Mouse (Mus musculus) midbrain, embryonic 10.5 days (tissue): ENCODE measurements around the gene Plcb4. TPM values are rescaled to one million over a fixed set of nuclear protein-coding genes. Genes with fewer than 3 reads are reported as not detected.

Experiments
- DNase-seq: peaks from one replicate; pipeline ENCODE4 v3.0.0-alpha.2; 2017; ENCODE audit warnings: low spot score
- H3K27ac ChIP-seq: fragments of 300-500 bp; sonication (generic); replicated peaks from 2 replicates; pipeline ENCODE4 v1.5.1; 2016; ENCODE audit warnings: mild to moderate bottlenecking
- H3K27me3 ChIP-seq: fragments of 300-500 bp; sonication (generic); 2 replicates; pipeline ENCODE4 v1.6.1; 2016; ENCODE audit warnings: low read depth, mild to moderate bottlenecking; ENCODE audit not compliant: poor library complexity, severe bottlenecking
- H3K36me3 ChIP-seq: fragments of 300-500 bp; sonication (generic); 2 replicates; pipeline ENCODE4 v1.6.1; 2016; ENCODE audit warnings: mild to moderate bottlenecking, moderate library complexity
- H3K4me1 ChIP-seq: fragments of 300-500 bp; sonication (generic); 2 replicates; pipeline ENCODE4 v1.6.1; 2016
- H3K4me3 ChIP-seq: fragments of 300-500 bp; sonication (generic); 2 replicates; pipeline ENCODE4 v1.5.1; 2016; ENCODE audit warnings: mild to moderate bottlenecking, moderate library complexity
- H3K9me3 ChIP-seq: fragments of 300-500 bp; sonication (generic); replicated peaks from 2 replicates; pipeline ENCODE4 v1.6.1; 2016; ENCODE audit warnings: mild to moderate bottlenecking
- WGBS: fragments of 180-500 bp; shearing (Covaris S2); methylation state at CpG from one replicate; pipeline ENCODE4 v1.1.7; 2016; 5-methylcytosine and 5-hydroxymethylcytosine counted together
- polyA plus RNA-seq: library from polyadenylated mRNA; unstranded; fragments of >200 nt; fragmentation: Nextera tagmentation; extraction: Ambion mirVana; gene quantifications from 2 replicates; pipeline ENCODE4 v1.2.1, GENCODE M21; 2016

Plcb4 gene
- polyA plus RNA-seq, 1 experiment from 2014 or later, result 17.5 TPM

DNA sequence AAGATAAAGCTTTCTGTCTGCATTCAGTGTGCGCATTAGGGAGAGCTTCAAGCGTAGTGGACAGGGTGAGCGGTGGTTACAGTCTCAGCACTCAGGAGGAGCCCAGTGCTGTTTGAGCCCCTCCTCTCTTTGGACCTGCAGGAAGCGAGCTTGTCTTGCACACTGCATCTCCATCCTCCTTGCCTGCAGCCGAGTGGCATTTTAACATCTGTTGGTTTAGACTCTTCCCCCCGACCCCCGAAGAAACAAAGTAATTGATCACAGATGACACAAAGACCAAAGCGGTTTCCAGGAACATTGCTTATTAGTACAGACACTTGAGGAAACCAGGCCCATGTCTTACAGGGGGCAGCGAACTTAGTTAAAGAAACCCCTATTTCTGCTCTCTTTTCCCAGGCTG is 207.6 kb downstream of the Plcb4 start:
- peaks cover 4% of the 10 kb centered on the region; the same call in 1 of the 2 replicates for H3K4me1 ChIP-seq
- no peak overlapping the region for H3K4me3 ChIP-seq
- DNase-seq, result peak; percentile 22
- no peaks in the 10 kb centered on the region for H3K36me3 ChIP-seq
- no peak overlapping the region for H3K27ac ChIP-seq
- WGBS, result 70% methylated on average over 9 of the region's 9 CpGs
- no peaks in the 10 kb centered on the region for H3K9me3 ChIP-seq
- no peaks in the 10 kb centered on the region for H3K27me3 ChIP-seq

- 62% methylated on average over 4 of the region's 4 CpGs for WGBS
Measured at GRCm38 (mm10) chr2:135866838-135867237, 208.0 kb downstream of the Plcb4 start.

DNA sequence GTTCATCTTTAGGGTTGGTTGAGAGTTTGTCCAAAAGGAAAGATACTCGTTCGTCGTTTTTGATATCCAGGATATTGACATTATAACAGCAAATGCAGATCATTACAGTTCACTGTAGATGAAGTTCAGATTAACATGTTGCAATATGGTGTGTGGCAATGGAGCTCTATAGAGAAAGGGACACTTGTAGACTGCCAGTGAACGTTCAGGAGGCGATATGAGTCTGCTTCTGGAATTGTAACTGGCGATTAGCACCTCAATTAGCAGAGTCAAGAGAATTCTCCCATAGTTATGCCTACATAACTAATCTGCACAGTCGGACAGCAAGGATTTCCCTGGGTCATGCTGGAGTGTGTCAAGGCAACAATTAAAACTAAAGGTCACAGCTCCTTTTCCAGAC is 210.8 kb downstream of the Plcb4 start:
- Histone ChIP-seq H3K36me3 (no peaks in the 10 kb centered on the region), H3K27ac (no peak overlapping the region), H3K4me1 (peaks cover 15% of the 10 kb centered on the region), H3K27me3 (no peaks in the 10 kb centered on the region), H3K4me3 (no peak overlapping the region), H3K9me3 (no peaks in the 10 kb centered on the region)
- DNase-seq, result no peak
- 87% methylated on average over 7 of the region's 7 CpGs for WGBS

More at GRCm38 (mm10) chr2:135866838-135867237, 208.0 kb downstream of the Plcb4 start:
- Histone ChIP-seq H3K4me1 (peaks cover 6% of the 10 kb centered on the region), H3K27ac (no peak overlapping the region), H3K36me3 (no peaks in the 10 kb centered on the region), H3K27me3 (no peaks in the 10 kb centered on the region), H3K4me3 (no peak overlapping the region), H3K9me3 (no peaks in the 10 kb centered on the region)
- no peak for DNase-seq

DNA sequence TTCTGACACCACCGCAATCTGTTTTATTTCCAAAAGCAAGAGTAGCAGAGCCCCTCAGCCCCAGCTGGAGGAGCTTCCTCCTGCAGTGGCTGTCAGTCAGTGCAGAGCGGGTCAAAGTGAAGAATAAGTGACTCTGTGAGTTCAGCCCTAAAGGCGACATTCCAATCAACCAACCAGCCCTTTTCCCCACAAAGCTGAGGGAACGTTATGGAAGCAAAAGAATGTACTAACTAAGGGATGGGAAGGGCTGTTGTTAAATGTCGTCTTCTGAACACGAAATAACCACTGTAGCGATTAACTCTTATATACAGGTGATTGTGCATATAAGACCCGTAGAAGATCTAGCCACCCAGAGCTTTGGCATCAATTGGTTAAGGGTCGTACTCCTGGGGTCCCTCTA is 214.3 kb downstream of the Plcb4 start:
- DNase-seq, result no peak
- 81% methylated on average over 9 of the region's 9 CpGs for WGBS
- peaks cover 11% of the 10 kb centered on the region for H3K4me1 ChIP-seq

DNA sequence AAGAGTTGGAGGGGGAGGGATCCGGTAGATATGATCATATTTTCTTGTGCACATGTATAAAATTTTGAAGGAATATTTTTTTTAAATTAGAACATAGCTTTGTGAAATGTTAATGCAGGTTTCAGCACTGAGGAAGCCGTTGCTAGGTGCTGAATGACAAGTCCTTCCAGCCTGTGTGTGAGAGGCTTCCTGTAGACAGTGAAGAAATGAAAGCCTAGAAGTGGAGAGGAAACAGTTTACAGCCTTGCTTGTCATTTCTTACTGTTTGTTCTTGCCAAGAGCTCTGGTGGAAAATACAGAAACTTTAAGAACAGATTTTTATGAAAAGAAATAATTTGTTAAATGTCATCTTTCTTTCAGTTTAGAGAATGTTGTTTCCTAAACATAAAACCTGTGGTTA is 214.9 kb downstream of the Plcb4 start:
- WGBS, result 83% methylated on average over 2 of the region's 2 CpGs
- no peak for DNase-seq
- Histone ChIP-seq H3K9me3 (no peaks in the 10 kb centered on the region), H3K27ac (no peak overlapping the region), H3K4me1 (peaks cover 11% of the 10 kb centered on the region), H3K36me3 (no peaks in the 10 kb centered on the region), H3K27me3 (no peaks in the 10 kb centered on the region), H3K4me3 (no peak overlapping the region)

More for the DNA sequence above, 214.3 kb downstream of the Plcb4 start:
- Histone ChIP-seq H3K9me3 (no peaks in the 10 kb centered on the region), H3K4me3 (no peak overlapping the region), H3K27me3 (no peaks in the 10 kb centered on the region), H3K36me3 (no peaks in the 10 kb centered on the region), H3K27ac (no peak overlapping the region)

- no peak overlapping the region for H3K27ac ChIP-seq
- 90% methylated on average over 6 of the region's 6 CpGs for WGBS
- no peak for DNase-seq
- H3K9me3 ChIP-seq, result no peaks in the 10 kb centered on the region
- H3K4me3 ChIP-seq, result no peak overlapping the region
- H3K27me3 ChIP-seq, result no peaks in the 10 kb centered on the region
- peaks cover 16% of the 10 kb centered on the region for H3K4me1 ChIP-seq
- H3K36me3 ChIP-seq, result no peaks in the 10 kb centered on the region
Measured at GRCm38 (mm10) chr2:135875549-135875948, 216.7 kb downstream of the Plcb4 start.

- Histone ChIP-seq H3K36me3 (no peaks in the 10 kb centered on the region), H3K27ac (no peak overlapping the region), H3K4me1 (peaks cover 8% of the 10 kb centered on the region; the same call in 1 of the 2 replicates), H3K27me3 (no peaks in the 10 kb centered on the region), H3K9me3 (no peaks in the 10 kb centered on the region), H3K4me3 (no peak overlapping the region)
- no peak for DNase-seq
- 89% methylated on average over 7 of the region's 7 CpGs for WGBS
Measured at GRCm38 (mm10) chr2:135879356-135879755, 220.5 kb downstream of the Plcb4 start.

DNA sequence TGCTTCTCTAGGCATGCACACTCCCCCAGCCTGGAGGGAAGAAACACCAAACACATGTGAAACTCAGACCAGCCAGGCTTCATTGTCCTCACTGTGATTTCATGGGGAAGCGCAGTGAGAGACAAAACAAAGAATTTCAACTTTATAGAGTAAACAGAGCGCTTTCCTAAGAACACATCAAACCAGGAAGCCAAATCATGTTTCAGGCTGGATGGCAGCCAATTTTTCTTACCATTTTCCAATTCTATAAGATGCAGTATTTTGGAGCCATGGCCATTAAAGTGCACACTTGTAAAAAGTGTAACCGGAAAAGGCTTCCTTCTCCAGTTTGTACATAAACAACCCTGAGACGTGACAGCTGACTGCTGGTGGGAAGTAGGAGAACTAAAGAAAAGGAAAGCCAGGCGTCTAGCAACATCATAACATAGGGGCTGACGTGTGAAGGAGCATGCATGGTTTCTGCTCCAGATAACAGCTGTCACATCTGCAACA is 221.5 kb downstream of the Plcb4 start:
- no peaks in the 10 kb centered on the region for H3K9me3 ChIP-seq
- H3K27ac ChIP-seq, result no peak overlapping the region
- 74% methylated on average over 6 of the region's 6 CpGs for WGBS

DNA sequence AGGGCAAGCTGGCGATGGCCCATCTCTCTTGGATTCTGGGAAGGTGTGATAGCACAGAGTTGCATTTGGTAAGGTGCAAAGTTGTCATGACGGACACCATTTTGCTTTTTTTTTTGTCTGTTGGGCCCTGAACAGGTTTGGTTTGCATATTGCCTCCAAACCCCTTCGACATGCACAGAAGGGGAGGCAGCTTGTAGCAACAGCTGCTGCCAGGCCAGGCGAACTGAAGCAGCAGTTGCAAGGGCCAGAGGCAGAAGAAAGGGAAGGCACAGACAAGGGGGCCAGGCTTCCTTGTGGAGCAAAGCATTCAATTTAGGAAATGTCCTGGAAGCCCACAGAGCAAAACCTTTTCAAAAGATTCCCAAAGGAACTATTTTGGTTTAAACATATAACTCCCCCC is 224.5 kb downstream of the Plcb4 start:
- Histone ChIP-seq H3K9me3 (no peaks in the 10 kb centered on the region), H3K4me3 (no peak overlapping the region), H3K27me3 (no peaks in the 10 kb centered on the region), H3K27ac (no peak overlapping the region), H3K4me1 (peaks cover 8% of the 10 kb centered on the region; the same call in 1 of the 2 replicates), H3K36me3 (no peaks in the 10 kb centered on the region)
- 83% methylated on average over 4 of the region's 4 CpGs for whole genome bisulfite sequencing
- DNase-seq, result no peak

More for the DNA sequence above, 221.5 kb downstream of the Plcb4 start:
- no peak overlapping the region for H3K4me3 ChIP-seq
- peaks cover 8% of the 10 kb centered on the region; the same call in 1 of the 2 replicates for H3K4me1 ChIP-seq
- H3K36me3 ChIP-seq, result no peaks in the 10 kb centered on the region
- no peaks in the 10 kb centered on the region for H3K27me3 ChIP-seq
- DNase-seq, result no peak

DNA sequence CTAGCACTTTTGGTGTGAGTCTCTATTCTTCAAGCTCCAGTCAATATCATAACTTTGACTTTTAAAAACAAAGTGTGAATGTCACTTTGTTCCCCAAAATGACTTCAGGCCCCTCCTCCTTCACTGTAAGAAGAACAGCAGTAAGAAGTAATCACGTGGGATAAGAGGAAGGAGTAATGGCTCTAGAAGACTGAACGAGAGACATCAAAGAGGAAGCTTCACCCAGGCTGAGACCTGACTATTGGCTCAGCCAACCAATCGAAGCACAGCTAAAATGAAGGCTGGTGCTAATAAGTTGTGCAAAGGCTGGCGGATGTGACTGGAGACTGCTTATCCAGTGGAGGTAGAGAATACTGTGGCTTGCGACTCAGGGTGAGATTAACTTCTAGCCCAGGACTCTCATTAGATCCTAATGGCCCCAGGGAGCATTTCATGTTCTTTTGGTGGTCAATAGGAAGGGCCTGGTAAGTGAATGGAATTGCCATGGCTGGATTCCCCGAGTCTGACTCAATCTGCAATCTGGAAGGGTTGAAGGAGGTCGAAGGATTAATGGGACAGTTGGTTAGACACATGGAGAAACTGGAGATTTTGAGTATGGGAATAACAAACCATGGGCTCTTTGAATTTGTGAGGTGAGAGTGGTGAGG is 225.8 kb downstream of the Plcb4 start:
- 78% methylated on average over 7 of the region's 7 CpGs for WGBS

GRCm38 (mm10) chr2:135885607-135886006 is 226.8 kb downstream of the Plcb4 start:
- DNase-seq, result no peak
- H3K27me3 ChIP-seq, result no peaks in the 10 kb centered on the region
- 90% methylated on average over 6 of the region's 6 CpGs for WGBS
- no peak overlapping the region for H3K27ac ChIP-seq
- H3K4me3 ChIP-seq, result no peak overlapping the region
- H3K9me3 ChIP-seq, result no peaks in the 10 kb centered on the region
- H3K4me1 ChIP-seq, result 0 out of 2 replicates have a peak, but pooled peaks cover 2% of the 10 kb centered on the region
- H3K36me3 ChIP-seq, result no peaks in the 10 kb centered on the region

More for the DNA sequence above, 225.8 kb downstream of the Plcb4 start:
- no peak for DNase-seq
- H3K4me3 ChIP-seq, result no peak overlapping the region
- no peaks in the 10 kb centered on the region for H3K27me3 ChIP-seq
- H3K36me3 ChIP-seq, result no peaks in the 10 kb centered on the region
- H3K9me3 ChIP-seq, result no peaks in the 10 kb centered on the region
- H3K4me1 ChIP-seq, result peaks cover 8% of the 10 kb centered on the region; the same call in 1 of the 2 replicates
- no peak overlapping the region for H3K27ac ChIP-seq

GRCm38 (mm10) chr2:135886081-135886679 is 227.4 kb downstream of the Plcb4 start:
- no peaks in the 10 kb centered on the region for H3K9me3 ChIP-seq
- no peak overlapping the region for H3K4me3 ChIP-seq
- WGBS, result 92% methylated on average over 9 of the region's 9 CpGs
- no peak overlapping the region for H3K27ac ChIP-seq
- no peaks in the 10 kb centered on the region for H3K27me3 ChIP-seq
- no peaks in the 10 kb centered on the region for H3K36me3 ChIP-seq
- DNase-seq, result no peak
- 0 out of 2 replicates have a peak, but pooled peaks cover 2% of the 10 kb centered on the region for H3K4me1 ChIP-seq

DNA sequence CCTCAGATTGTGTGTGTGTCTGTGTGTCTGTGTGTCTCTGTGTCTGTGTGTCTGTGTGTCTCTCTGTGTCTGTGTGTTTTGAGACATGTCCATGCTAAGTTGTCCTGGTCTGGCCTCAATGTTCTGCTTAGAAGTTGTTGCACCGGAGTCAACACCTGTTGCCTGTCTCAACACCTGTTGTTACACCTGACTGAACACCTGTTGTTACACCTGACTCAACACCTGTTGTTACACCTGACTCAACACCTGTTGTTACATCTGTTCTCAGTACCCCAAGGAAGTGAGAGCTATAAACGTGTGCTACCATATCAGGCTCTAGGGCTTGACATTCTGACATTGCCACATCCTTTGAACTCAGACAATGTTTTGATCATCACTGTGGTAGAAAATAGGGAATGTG is 229.0 kb downstream of the Plcb4 start:
- DNase-seq, result no peak
- no peaks in the 10 kb centered on the region for H3K9me3 ChIP-seq

More for the DNA sequence above, 229.0 kb downstream of the Plcb4 start:
- no peaks in the 10 kb centered on the region for H3K36me3 ChIP-seq
- no peaks in the 10 kb centered on the region for H3K4me1 ChIP-seq
- 90% methylated on average over 2 of the region's 2 CpGs for WGBS
- H3K4me3 ChIP-seq, result no peak overlapping the region
- H3K27me3 ChIP-seq, result no peaks in the 10 kb centered on the region
- no peak overlapping the region for H3K27ac ChIP-seq
